Mouse (Mus musculus): ENCODE data around the gene 9930022D16Rik. TPM values are rescaled to one million over a fixed set of nuclear protein-coding genes. Genes with fewer than 3 reads are reported as not detected.
A peak's percentile ranks its signal among the peaks of the same experiment; 100 is the strongest.

9930022D16Rik gene
- polyA plus RNA-seq (2015; fragmentation: Nextera tagmentation; extraction: Ambion mirVana), result not detected in 2 replicates

DNA sequence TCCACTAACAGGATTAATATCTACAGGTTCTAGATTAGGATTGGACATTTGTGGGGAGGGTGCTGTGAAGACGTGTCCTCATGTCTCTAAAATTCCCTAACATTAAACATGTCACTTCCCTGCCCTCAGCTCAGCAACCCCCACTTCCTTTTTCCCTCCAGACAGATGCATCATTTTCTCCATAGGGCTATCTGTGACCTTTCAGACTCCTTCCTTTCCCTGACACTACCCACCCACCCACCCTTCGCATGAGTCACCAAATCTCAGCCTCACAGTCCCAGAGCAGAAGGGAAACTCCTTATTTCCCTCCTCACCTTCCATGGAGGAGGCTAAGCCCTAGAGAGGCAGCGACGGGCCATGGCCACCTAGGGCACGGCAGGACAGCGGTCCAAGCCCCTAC is at the start of gene 9930022D16Rik:
9930022D16Rik (plus strand) TSS at position 301 of the 400 bp plus-strand sequence.
- Histone ChIP-seq H3K27ac (replicated peaks) (no peak within 1 kb of the TSS), H3K27me3 (no peaks in the 10 kb centered on the region), H3K36me3 (replicated peaks) (no peaks in the 10 kb centered on the region), H3K9me3 (replicated peaks) (no peaks in the 10 kb centered on the region), H3K9ac (no peak within 1 kb of the TSS), H3K4me1 (replicated peaks) (no peaks in the 10 kb centered on the region; the same call in 1 of the 2 replicates), H3K4me3 (replicated peaks) (no peak within 1 kb of the TSS), H3K4me2 (no peak within 1 kb of the TSS)
- WGBS (ENCODE audit: insufficient replicate concordance), result 62% methylated on average over 6 of the region's 6 CpGs
- ATAC-seq (ENCODE audit: insufficient read depth), result no peak

DNA sequence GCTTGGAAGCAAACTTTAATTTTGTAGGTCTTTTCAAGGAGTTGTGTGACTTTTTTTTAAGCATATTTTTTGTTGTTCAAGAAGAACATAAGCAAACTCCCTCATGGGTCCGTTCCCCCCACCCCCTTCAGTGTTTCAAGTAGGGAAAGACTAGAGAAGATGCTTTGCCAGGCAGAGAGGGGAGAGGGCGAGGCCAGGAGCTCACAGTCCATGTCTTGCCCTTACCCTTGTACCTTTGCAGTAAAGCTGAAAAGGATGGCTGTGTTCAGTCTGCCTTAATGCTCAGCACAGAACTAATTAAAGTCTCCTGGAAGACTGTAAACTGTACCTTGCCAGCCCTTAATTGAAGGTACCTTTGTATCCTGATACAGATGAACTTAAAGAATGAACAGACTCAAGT is 49.4 kb upstream of the 9930022D16Rik start:
- 45% methylated on average over 2 of the region's 2 CpGs for WGBS (ENCODE audit: insufficient replicate concordance)
- ATAC-seq (ENCODE audit: insufficient read depth), result no peak
- Histone ChIP-seq H3K4me3 (replicated peaks) (peak overlapping the region; percentile 85), H3K9me3 (replicated peaks) (no peaks in the 10 kb centered on the region), H3K4me2 (peak overlapping the region; percentile 81), H3K9ac (peak overlapping the region; percentile 96; the same call in 1 of the 2 replicates), H3K27ac (replicated peaks) (peak overlapping the region; percentile 30; the same call in 1 of the 2 replicates), H3K4me1 (replicated peaks) (peaks cover 74% of the 10 kb centered on the region), H3K36me3 (replicated peaks) (peaks cover 30% of the 10 kb centered on the region), H3K27me3 (no peaks in the 10 kb centered on the region)

DNA sequence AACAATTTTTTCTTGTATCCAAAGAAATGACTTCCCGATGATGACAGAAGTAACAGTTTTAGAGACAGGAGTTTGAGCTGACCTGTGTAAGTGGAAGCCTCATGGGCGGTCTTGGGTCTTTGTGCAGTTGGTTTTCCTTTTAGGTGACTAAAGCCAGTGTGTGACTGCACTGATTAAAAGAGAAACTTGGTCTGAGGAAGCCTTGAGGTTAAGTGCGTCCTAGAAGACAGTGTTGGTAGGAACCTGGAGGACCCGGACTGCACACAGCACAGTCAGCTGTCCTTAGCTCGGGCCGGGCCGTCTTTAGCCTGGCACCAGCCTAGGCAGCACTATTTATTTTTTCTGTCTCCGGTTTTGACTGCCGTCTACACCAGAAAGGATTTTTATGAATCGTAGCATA is 48.8 kb upstream of the 9930022D16Rik start:
- Histone ChIP-seq H3K27ac (replicated peaks) (0 out of 2 replicates have a peak overlapping the region, but pooled peaks have one; percentile 30), H3K36me3 (replicated peaks) (peaks cover 30% of the 10 kb centered on the region), H3K4me1 (replicated peaks) (peaks cover 75% of the 10 kb centered on the region), H3K9ac (peak overlapping the region; percentile 96), H3K9me3 (replicated peaks) (no peaks in the 10 kb centered on the region), H3K27me3 (no peaks in the 10 kb centered on the region), H3K4me3 (replicated peaks) (peak overlapping the region; percentile 85), H3K4me2 (peak overlapping the region; percentile 81)
- 61% methylated on average over 10 of the region's 10 CpGs for WGBS (ENCODE audit: insufficient replicate concordance)
- ATAC-seq (ENCODE audit: insufficient read depth), result no peak

DNA sequence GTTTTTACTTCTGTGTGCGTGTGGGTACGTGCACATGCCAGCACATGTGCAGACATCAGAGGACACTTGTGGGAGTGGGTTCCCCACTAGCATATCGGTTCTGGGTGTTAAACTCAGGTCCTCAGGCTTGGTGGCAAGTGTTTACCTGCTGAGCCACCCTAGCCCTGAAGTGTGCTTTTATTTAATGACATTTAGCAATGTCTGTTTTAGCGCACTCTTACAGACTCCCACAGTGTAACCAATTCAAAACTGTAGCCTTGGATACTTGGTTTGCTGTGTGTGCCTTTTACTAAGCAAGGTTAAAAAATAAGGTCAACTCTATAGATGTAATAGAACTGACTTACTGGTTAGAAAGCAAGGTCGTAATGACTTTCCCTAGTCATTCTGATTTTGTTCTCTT is 47.9 kb upstream of the 9930022D16Rik start:
- Histone ChIP-seq H3K9ac (no peak overlapping the region), H3K4me3 (replicated peaks) (no peak overlapping the region), H3K27ac (replicated peaks) (no peak overlapping the region), H3K36me3 (replicated peaks) (peaks cover 30% of the 10 kb centered on the region), H3K9me3 (replicated peaks) (no peaks in the 10 kb centered on the region), H3K4me1 (replicated peaks) (peaks cover 77% of the 10 kb centered on the region), H3K4me2 (peak overlapping the region; percentile 81; the same call in 1 of the 2 replicates), H3K27me3 (no peaks in the 10 kb centered on the region)
- ATAC-seq (ENCODE audit: insufficient read depth), result no peak
- WGBS (ENCODE audit: insufficient replicate concordance), result 91% methylated on average over 5 of the region's 5 CpGs

DNA sequence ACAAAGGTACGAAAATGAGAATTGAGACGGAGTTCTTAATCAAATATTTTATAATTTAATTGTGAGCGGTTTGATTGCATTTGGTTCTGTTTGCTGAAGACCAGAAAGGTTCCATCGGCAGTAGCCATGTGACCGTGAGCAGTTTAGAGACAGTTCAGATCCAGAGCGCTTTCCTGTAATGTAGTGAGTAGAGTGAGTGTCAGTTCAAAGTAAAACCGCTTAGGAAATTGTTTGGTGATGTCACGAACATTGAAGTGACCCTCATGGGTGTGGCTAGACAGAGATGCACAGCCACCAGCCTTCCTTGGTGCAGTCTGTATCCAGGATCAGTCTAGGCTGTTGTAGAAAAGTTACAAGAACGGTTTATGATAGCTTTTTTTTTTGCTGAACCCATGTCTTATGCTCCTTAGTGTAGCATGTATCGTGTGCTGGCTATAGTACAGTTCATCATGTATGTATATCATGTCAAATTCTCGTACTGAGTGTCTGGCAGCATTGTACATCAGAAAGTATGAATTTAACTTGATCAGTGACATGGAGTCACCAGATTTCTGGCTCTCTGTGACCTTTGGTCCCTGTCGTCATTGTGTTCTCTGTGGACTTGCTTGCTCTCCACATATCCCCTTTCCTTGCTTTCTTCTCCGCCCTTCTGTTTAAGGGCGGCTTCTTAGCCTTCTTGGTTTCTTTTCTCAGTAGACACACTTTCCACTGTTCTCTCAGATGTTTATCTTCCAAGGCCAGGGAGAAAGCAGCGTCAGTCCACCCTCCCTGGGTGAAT is 46.7 kb upstream of the 9930022D16Rik start:
- peak overlapping the region; percentile 8; the same call in 1 of the 2 replicates for H3K4me2 ChIP-seq
- H3K27ac ChIP-seq (replicated peaks), result peak overlapping the region; percentile 42; the same call in 1 of the 2 replicates
- H3K27me3 ChIP-seq, result no peaks in the 10 kb centered on the region
- no peak overlapping the region for H3K4me3 ChIP-seq (replicated peaks)
- peaks cover 33% of the 10 kb centered on the region for H3K36me3 ChIP-seq (replicated peaks)
- H3K4me1 ChIP-seq (replicated peaks), result peaks cover 71% of the 10 kb centered on the region
- H3K9ac ChIP-seq, result no peak overlapping the region
- H3K9me3 ChIP-seq (replicated peaks), result no peaks in the 10 kb centered on the region
- 71% methylated on average over 15 of the region's 15 CpGs for whole genome bisulfite sequencing (ENCODE audit: insufficient replicate concordance)
- no peak for ATAC-seq (ENCODE audit: insufficient read depth)

DNA sequence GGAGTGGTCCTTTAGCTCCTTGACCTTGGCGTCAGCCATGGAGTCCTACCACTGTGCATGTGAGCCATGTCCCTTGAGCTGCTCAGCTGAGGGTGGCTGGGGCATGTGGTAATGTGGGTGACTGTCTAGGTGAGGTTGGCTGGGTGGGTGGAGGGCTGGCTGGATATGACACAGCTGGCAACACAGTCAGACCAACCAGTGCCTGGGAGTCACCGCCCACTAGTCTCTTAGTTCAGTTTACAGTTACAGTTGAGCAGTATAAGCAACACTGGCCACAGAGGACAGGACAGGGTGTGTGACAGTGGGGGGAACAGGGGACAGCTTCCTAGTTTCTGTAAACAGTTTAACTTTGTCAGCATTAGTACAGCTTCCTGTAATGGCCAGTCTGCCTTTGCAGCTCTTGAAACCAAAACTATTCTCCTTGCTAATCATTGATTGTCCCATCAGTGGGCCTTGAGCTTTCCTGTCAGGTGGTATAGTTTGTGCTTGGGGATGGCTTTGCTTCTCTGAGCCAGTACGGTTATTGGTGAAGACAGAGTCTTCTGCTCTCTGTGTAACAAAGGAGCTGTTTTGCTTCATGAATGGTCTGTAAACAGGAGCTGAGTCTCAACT is 44.6 kb upstream of the 9930022D16Rik start:
- peaks cover 39% of the 10 kb centered on the region for H3K36me3 ChIP-seq (replicated peaks)
- no peaks in the 10 kb centered on the region for H3K27me3 ChIP-seq
- 56% methylated on average over 3 of the region's 3 CpGs for WGBS (ENCODE audit: insufficient replicate concordance)
- ATAC-seq (ENCODE audit: insufficient read depth), result 0 out of 2 replicates have a peak, but pooled peaks have one; percentile 47
- H3K9me3 ChIP-seq (replicated peaks), result no peaks in the 10 kb centered on the region
- H3K4me2 ChIP-seq, result no peak overlapping the region
- no peak overlapping the region for H3K27ac ChIP-seq (replicated peaks)
- H3K4me1 ChIP-seq (replicated peaks), result peaks cover 78% of the 10 kb centered on the region
- H3K9ac ChIP-seq, result no peak overlapping the region
- no peak overlapping the region for H3K4me3 ChIP-seq (replicated peaks)

DNA sequence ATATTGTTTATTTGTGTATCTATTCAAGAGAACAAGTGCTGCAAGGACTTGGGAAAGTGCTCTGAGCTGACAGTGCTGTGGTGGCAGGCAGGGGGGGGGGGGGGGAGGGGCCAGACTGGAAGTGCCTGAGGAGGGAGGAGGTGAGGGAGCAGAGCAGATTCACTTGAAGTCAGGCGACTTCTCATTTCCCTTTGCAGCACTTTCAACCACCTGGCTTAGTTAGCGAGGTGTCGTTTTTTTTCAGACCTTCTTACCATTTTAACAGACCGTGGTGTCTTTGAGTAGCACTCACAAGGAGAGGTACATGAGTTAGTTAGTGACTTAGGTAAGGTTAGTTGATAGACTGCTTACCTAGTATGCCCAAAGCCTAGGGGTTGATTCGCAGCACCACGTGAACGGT is 38.3 kb upstream of the 9930022D16Rik start:
- no peak overlapping the region for H3K27ac ChIP-seq (replicated peaks)
- WGBS (ENCODE audit: insufficient replicate concordance), result 49% methylated on average over 7 of the region's 7 CpGs
- peaks cover 11% of the 10 kb centered on the region for H3K36me3 ChIP-seq (replicated peaks)
- H3K4me3 ChIP-seq (replicated peaks), result no peak overlapping the region
- H3K9ac ChIP-seq, result no peak overlapping the region
- H3K4me2 ChIP-seq, result no peak overlapping the region
- H3K4me1 ChIP-seq (replicated peaks), result peaks cover 66% of the 10 kb centered on the region
- no peak for ATAC-seq (ENCODE audit: insufficient read depth)
- H3K9me3 ChIP-seq (replicated peaks), result no peaks in the 10 kb centered on the region
- H3K27me3 ChIP-seq, result no peaks in the 10 kb centered on the region

DNA sequence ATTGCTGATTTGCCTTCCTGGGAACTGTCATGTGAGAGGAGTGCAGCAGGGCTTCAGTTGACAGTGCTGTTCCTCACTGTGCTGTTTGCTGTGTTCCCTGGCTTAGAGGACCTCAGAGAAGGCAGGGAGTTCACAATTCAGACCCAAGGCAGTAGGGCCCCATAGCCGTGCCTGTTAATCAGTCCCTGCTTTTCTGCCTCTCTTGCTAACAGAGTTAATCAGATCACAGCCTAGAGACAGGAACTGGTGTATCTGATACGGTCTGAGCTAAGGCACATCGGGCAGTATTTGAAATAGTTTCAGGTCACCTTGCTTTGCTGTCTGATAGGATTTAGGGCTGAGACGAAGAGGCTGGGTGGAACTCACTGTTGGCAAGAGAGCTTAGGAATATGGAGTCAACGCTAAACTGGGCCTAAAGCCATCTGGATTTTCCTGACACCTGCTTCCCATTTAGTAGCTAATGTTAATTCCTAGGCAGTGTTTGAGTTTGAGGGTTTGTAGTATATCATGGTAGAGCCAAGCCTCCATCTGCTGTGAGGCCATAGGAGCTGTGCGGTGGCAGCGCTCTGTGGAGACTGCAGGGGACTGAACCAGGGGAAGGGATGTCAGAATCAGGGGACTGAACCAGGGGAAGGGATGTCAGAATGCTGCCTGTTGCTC is 37.1 kb upstream of the 9930022D16Rik start:
- peaks cover 68% of the 10 kb centered on the region for H3K4me1 ChIP-seq (replicated peaks)
- H3K27me3 ChIP-seq, result no peaks in the 10 kb centered on the region
- H3K36me3 ChIP-seq (replicated peaks), result peaks cover 10% of the 10 kb centered on the region
- peak; percentile 83 for ATAC-seq (ENCODE audit: insufficient read depth)
- H3K4me2 ChIP-seq, result peak overlapping the region; percentile 43
- peak overlapping the region; percentile 21; the same call in 1 of the 2 replicates for H3K9ac ChIP-seq
- no peak overlapping the region for H3K4me3 ChIP-seq (replicated peaks)
- WGBS (ENCODE audit: insufficient replicate concordance), result 38% methylated on average over 7 of the region's 7 CpGs
- H3K9me3 ChIP-seq (replicated peaks), result no peaks in the 10 kb centered on the region
- peak overlapping the region; percentile 19 for H3K27ac ChIP-seq (replicated peaks)

DNA sequence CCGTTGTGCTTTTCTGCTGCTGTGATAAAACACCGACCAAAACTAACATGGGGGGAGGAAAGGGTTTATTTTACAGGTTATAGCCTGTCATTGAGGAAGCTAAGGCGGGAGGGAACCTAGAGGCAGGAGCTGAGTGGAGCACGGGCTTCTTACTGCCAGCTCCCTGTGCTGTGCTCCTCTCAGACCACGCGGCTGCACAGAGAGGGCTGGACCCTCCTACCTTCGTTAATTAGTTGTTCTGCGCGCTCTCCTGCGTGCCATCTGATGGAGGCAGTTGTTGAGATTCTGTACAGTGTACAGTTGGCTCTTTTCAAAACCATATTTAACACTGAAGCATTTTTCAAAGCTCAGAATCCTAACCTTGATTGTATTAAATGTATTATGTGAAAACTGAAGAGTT is 36.2 kb upstream of the 9930022D16Rik start:
- Histone ChIP-seq H3K4me1 (replicated peaks) (peaks cover 65% of the 10 kb centered on the region), H3K4me3 (replicated peaks) (no peak overlapping the region), H3K27me3 (no peaks in the 10 kb centered on the region), H3K27ac (replicated peaks) (no peak overlapping the region), H3K4me2 (no peak overlapping the region), H3K9ac (no peak overlapping the region), H3K36me3 (replicated peaks) (peaks cover 8% of the 10 kb centered on the region; the same call in 1 of the 2 replicates), H3K9me3 (replicated peaks) (no peaks in the 10 kb centered on the region)
- WGBS (ENCODE audit: insufficient replicate concordance), result 48% methylated on average over 10 of the region's 10 CpGs
- no peak for ATAC-seq (ENCODE audit: insufficient read depth)

DNA sequence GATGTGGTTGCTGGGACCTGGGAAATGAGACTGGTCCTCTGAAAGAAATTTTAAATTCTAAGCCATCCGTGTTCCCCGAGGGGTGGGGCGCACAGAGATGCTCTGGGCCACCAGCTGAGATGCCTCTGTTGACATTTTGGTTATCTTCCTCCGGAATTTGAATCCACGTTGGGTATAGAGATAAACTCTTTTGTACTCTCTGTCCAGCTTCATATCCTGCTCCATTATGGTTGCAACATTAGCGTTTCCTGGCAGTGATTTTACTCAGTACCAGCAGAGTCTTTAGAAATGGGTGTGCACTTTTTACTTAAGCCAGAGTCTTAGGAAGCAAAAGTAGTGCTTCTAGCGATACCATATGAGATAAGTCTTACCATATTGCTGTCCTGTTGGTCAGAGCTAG is 35.7 kb upstream of the 9930022D16Rik start:
- peaks cover 69% of the 10 kb centered on the region for H3K4me1 ChIP-seq (replicated peaks)
- no peaks in the 10 kb centered on the region for H3K27me3 ChIP-seq
- H3K9me3 ChIP-seq (replicated peaks), result no peaks in the 10 kb centered on the region
- no peak overlapping the region for H3K4me2 ChIP-seq
- no peak overlapping the region for H3K27ac ChIP-seq (replicated peaks)
- H3K9ac ChIP-seq, result no peak overlapping the region
- H3K4me3 ChIP-seq (replicated peaks), result no peak overlapping the region
- ATAC-seq (ENCODE audit: insufficient read depth), result no peak
- 50% methylated on average over 7 of the region's 7 CpGs for WGBS (ENCODE audit: insufficient replicate concordance)
- peaks cover 8% of the 10 kb centered on the region; the same call in 1 of the 2 replicates for H3K36me3 ChIP-seq (replicated peaks)

DNA sequence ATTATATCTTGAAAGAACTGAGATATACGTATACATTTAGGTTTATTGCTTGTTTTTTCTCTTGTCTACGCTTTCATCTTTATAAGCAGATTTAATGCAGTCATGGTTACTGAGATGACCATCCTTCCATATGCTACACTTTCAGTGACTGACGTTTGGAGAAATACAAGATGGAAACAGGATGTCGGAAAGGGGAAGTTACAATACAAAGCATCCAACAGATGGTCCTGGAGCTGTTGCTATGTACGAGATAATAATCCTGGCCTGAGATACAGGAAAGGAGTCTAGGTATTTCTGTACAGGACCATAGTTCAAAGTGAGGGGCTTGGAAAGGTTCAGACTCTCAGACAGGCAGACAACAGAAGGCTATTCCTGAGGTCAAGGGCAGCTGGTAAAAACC is 33.1 kb upstream of the 9930022D16Rik start:
- H3K4me2 ChIP-seq, result no peak overlapping the region
- ATAC-seq (ENCODE audit: insufficient read depth), result no peak
- no peaks in the 10 kb centered on the region for H3K9me3 ChIP-seq (replicated peaks)
- no peaks in the 10 kb centered on the region for H3K27me3 ChIP-seq
- no peaks in the 10 kb centered on the region for H3K36me3 ChIP-seq (replicated peaks)
- no peak overlapping the region for H3K4me3 ChIP-seq (replicated peaks)
- WGBS (ENCODE audit: insufficient replicate concordance), result 50% methylated on average over 5 of the region's 5 CpGs
- H3K9ac ChIP-seq, result no peak overlapping the region
- H3K27ac ChIP-seq (replicated peaks), result no peak overlapping the region
- H3K4me1 ChIP-seq (replicated peaks), result peaks cover 65% of the 10 kb centered on the region
